Mouse (Mus musculus): ENCODE data around the gene Cfap97d1. TPM values are rescaled to one million over a fixed set of nuclear protein-coding genes. Genes with fewer than 3 reads are reported as not detected.

The Cfap97d1 gene
- polyA plus RNA-seq, 1 experiment from 2014 or later = not detected

Other genes starting within 250 kb of the Cfap97d1 start
- 21.7 and 21.8 TPM in 2 replicates for gene Etv4, start 198.9 kb upstream of the Cfap97d1 start, polyA plus RNA-seq (2015; fragmentation: Nextera tagmentation; extraction: Ambion mirVana)
- 0.96 and 0.99 TPM in 2 replicates for gene Meox1, start 89.9 kb upstream of the Cfap97d1 start, polyA plus RNA-seq (2015; fragmentation: Nextera tagmentation; extraction: Ambion mirVana)
- 0.10 and 0.12 TPM in 2 replicates for gene Sost, start 17.3 kb upstream of the Cfap97d1 start, polyA plus RNA-seq (2015; fragmentation: Nextera tagmentation; extraction: Ambion mirVana)
- gene Dusp3, start 2.7 kb downstream of the Cfap97d1 start, polyA plus RNA-seq (2015; fragmentation: Nextera tagmentation; extraction: Ambion mirVana) = 32.1 and 33.4 TPM in 2 replicates
- 59.3 and 62.7 TPM in 2 replicates for gene Mpp3, start 44.2 kb downstream of the Cfap97d1 start, polyA plus RNA-seq (2015; fragmentation: Nextera tagmentation; extraction: Ambion mirVana)
- gene Cd300lg, start 57.2 kb downstream of the Cfap97d1 start, polyA plus RNA-seq (2015; fragmentation: Nextera tagmentation; extraction: Ambion mirVana) = 0.40 and 0.54 TPM in 2 replicates
- gene Mpp2, start 104.2 kb downstream of the Cfap97d1 start, polyA plus RNA-seq (2015; fragmentation: Nextera tagmentation; extraction: Ambion mirVana) = 37.6 and 41.1 TPM in 2 replicates
- gene Ppy, start 117.0 kb downstream of the Cfap97d1 start, polyA plus RNA-seq (2015; fragmentation: Nextera tagmentation; extraction: Ambion mirVana) = not detected in 2 replicates
- 3.4 and 3.7 TPM in 2 replicates for gene Pyy, start 123.6 kb downstream of the Cfap97d1 start, polyA plus RNA-seq (2015; fragmentation: Nextera tagmentation; extraction: Ambion mirVana)
- 0.09 TPM in 1 of 2 replicates, not detected in the other for gene Nags, start 161.2 kb downstream of the Cfap97d1 start, polyA plus RNA-seq (2015; fragmentation: Nextera tagmentation; extraction: Ambion mirVana)
- gene Tmem101, start 172.1 kb downstream of the Cfap97d1 start, polyA plus RNA-seq (2015; fragmentation: Nextera tagmentation; extraction: Ambion mirVana) = 42.2 and 47.7 TPM in 2 replicates
- 99.0 and 116 TPM in 2 replicates for gene Lsm12, start 201.0 kb downstream of the Cfap97d1 start, polyA plus RNA-seq (2015; fragmentation: Nextera tagmentation; extraction: Ambion mirVana)
- gene G6pc3, start 205.3 kb downstream of the Cfap97d1 start, polyA plus RNA-seq (2015; fragmentation: Nextera tagmentation; extraction: Ambion mirVana) = 44.3 and 45.9 TPM in 2 replicates
- gene Hdac5, start 245.9 kb downstream of the Cfap97d1 start, polyA plus RNA-seq (2015; fragmentation: Nextera tagmentation; extraction: Ambion mirVana) = 75.8 and 83.0 TPM in 2 replicates

All from hindbrain, embryonic 16.5 days (tissue).